Mouse (Mus musculus): Measurements from ENCODE around the gene A930033H14Rik. TPM values are rescaled to one million over a fixed set of nuclear protein-coding genes. Genes with fewer than 3 reads are reported as not detected.

Gene A930033H14Rik
- polyA plus RNA-seq, 1 experiment from 2014 or later, result 0.87 TPM

GRCm38 (mm10) chr10:69247311-69248033 lies 34.6 kb upstream of the A930033H14Rik start:
- WGBS (ENCODE audit: missing documents), result 70% methylated on average over 6 of the region's 7 CpGs
- Histone ChIP-seq H3K79me2 (ENCODE audit: inconsistent target) (no peaks in the 10 kb centered on the region), H3K4me3 (ENCODE audit: inconsistent target) (no peak overlapping the region), H3K36me3 (ENCODE audit: inconsistent target) (no peaks in the 10 kb centered on the region), H3K27ac (no peak overlapping the region; the same call in 1 of the 2 replicates)

- 26% methylated on average over 3 of the region's 3 CpGs for WGBS (ENCODE audit: missing documents)
- Histone ChIP-seq H3K27ac (no peak overlapping the region), H3K36me3 (ENCODE audit: inconsistent target) (no peaks in the 10 kb centered on the region), H3K79me2 (ENCODE audit: inconsistent target) (no peaks in the 10 kb centered on the region), H3K4me3 (ENCODE audit: inconsistent target) (no peak overlapping the region)
Observed at GRCm38 (mm10) chr10:69246762-69247161, 33.9 kb upstream of the A930033H14Rik start.

GRCm38 (mm10) chr10:69245906-69246668 lies 33.2 kb upstream of the A930033H14Rik start:
- no peak overlapping the region for H3K27ac ChIP-seq
- H3K36me3 ChIP-seq (ENCODE audit: inconsistent target), result no peaks in the 10 kb centered on the region
- H3K4me3 ChIP-seq (ENCODE audit: inconsistent target), result no peak overlapping the region
- H3K79me2 ChIP-seq (ENCODE audit: inconsistent target), result no peaks in the 10 kb centered on the region
- WGBS (ENCODE audit: missing documents), result 84% methylated on average over 10 of the region's 10 CpGs

DNA sequence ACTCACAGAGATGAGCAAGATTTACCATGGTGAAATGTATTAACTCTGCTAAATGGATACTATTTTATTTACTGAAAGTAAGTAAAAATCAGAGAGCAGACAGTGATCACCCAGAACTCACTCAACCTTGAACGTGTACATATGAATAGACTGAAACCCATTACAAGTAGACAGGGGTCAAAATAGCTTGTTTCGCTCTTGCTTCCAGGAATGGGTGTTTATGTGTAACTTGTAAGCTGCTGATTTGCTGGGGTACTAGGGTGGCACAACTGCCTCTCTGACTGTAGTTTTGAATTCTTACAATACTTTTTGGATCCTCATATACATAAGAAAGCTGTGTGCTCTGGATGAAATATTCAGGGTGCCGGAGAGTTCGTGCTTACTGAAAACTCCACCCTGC lies 32.3 kb upstream of the A930033H14Rik start:
- Histone ChIP-seq H3K79me2 (ENCODE audit: inconsistent target) (no peaks in the 10 kb centered on the region), H3K4me3 (ENCODE audit: inconsistent target) (no peak overlapping the region), H3K27ac (no peak overlapping the region), H3K36me3 (ENCODE audit: inconsistent target) (no peaks in the 10 kb centered on the region)
- 95% methylated on average over 4 of the region's 4 CpGs for WGBS (ENCODE audit: missing documents)

DNA sequence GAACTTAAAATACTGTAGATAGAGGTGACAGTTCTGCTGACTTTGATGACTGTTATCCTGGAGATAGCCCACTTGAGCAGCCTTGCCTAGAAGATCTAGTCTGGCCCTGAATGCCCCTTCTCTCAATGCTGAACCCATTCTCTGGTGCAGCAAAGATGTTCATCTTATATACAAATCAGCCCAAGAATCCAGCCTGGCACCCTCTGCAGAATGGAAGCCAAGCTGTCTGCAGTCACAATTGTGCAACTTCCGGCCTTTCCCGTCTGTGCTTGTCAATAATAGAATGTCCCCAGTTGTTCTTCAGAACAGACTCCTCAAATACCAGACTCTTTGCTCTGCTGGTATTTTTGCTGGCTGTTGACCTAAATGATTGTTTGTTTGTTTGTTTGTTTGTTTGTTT lies 27.6 kb upstream of the A930033H14Rik start:
- Histone ChIP-seq H3K4me3 (ENCODE audit: inconsistent target) (no peak overlapping the region), H3K36me3 (ENCODE audit: inconsistent target) (no peaks in the 10 kb centered on the region), H3K79me2 (ENCODE audit: inconsistent target) (no peaks in the 10 kb centered on the region; the same call in 1 of the 2 replicates), H3K27ac (no peak overlapping the region)
- 37% methylated on average over 2 of the region's 2 CpGs for WGBS (ENCODE audit: missing documents)

- no peak overlapping the region for H3K4me3 ChIP-seq (ENCODE audit: inconsistent target)
- H3K27ac ChIP-seq, result no peak overlapping the region
- H3K36me3 ChIP-seq (ENCODE audit: inconsistent target), result no peaks in the 10 kb centered on the region
- H3K79me2 ChIP-seq (ENCODE audit: inconsistent target), result no peaks in the 10 kb centered on the region; the same call in 1 of the 2 replicates
- WGBS (ENCODE audit: missing documents), result 94% methylated on average over 6 of the region's 6 CpGs
Observed at GRCm38 (mm10) chr10:69238311-69238710, 25.4 kb upstream of the A930033H14Rik start.

GRCm38 (mm10) chr10:69237781-69238180 lies 24.9 kb upstream of the A930033H14Rik start:
- WGBS (ENCODE audit: missing documents), result 94% methylated on average over 9 of the region's 9 CpGs
- H3K36me3 ChIP-seq (ENCODE audit: inconsistent target), result no peaks in the 10 kb centered on the region
- no peak overlapping the region for H3K27ac ChIP-seq

DNA sequence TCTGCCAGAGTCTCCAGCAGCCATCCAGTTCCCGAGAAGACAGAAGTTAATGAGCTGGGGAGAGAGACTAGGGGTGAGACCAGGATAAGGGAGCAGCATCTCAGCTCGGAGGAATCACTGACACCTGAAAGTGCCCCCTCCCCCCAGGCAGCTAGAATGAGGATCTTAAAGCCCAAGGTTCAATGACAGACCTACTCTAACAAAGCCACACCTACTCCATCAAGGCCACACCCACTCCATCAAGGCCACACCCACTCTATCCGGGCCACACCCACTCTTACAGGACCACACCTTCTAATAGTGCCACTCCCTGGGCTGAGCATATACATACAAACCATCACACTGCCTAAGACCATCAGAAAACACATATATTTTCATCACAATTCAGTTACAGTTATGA lies 24.3 kb upstream of the A930033H14Rik start:
- WGBS (ENCODE audit: missing documents), result 89% methylated on average over 3 of the region's 3 CpGs
- no peak overlapping the region for H3K4me3 ChIP-seq (ENCODE audit: inconsistent target)
- no peaks in the 10 kb centered on the region; the same call in 1 of the 2 replicates for H3K79me2 ChIP-seq (ENCODE audit: inconsistent target)
- H3K27ac ChIP-seq, result no peak overlapping the region
- H3K36me3 ChIP-seq (ENCODE audit: inconsistent target), result no peaks in the 10 kb centered on the region

More at GRCm38 (mm10) chr10:69237781-69238180, 24.9 kb upstream of the A930033H14Rik start:
- no peak overlapping the region for H3K4me3 ChIP-seq (ENCODE audit: inconsistent target)
- no peaks in the 10 kb centered on the region; the same call in 1 of the 2 replicates for H3K79me2 ChIP-seq (ENCODE audit: inconsistent target)

DNA sequence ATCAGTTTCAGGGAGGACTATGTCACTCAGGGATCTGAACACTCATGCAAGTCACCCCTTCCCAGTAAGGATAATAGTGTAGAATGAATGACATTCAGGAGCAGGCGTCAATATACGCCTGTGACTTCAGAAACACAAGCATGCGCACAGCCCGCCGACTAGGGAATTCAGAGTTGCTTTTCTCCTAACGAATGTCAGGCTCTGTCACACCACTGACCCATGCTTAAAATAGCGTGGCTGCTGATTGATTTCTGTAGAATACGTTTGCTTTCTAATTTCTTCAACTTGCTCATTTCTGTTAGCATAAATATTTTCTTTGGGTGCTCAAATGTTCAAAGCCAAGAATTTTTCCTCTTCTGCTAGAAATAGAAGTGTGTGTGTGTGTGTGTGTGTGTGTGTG lies 13.1 kb upstream of the A930033H14Rik start:
- WGBS (ENCODE audit: missing documents), result 93% methylated on average over 8 of the region's 8 CpGs
- Histone ChIP-seq H3K27ac (no peak overlapping the region), H3K4me3 (ENCODE audit: inconsistent target) (no peak overlapping the region), H3K79me2 (ENCODE audit: inconsistent target) (no peaks in the 10 kb centered on the region), H3K36me3 (ENCODE audit: inconsistent target) (no peaks in the 10 kb centered on the region)

DNA sequence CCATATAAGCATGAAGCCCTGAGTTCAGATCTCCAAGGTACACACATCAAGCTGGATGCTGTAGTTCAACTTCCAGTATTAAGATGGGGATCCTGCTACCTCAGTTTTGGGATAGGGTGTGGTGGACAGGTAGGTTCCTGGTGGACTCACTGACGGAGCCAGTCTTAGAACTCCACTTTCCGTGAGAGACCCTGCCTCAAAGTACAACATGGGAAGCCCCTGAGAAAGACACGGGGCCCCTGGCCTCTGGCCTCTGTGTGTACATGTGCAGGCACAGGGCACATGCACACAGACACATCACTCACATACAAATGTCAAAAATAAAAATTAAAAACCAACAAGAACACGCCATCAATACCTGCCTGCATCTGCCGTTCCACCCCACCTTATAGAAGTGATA lies 12.6 kb upstream of the A930033H14Rik start:
- Histone ChIP-seq H3K79me2 (ENCODE audit: inconsistent target) (no peaks in the 10 kb centered on the region), H3K27ac (no peak overlapping the region), H3K36me3 (ENCODE audit: inconsistent target) (no peaks in the 10 kb centered on the region), H3K4me3 (ENCODE audit: inconsistent target) (no peak overlapping the region)
- 93% methylated on average over 5 of the region's 5 CpGs for WGBS (ENCODE audit: missing documents)

DNA sequence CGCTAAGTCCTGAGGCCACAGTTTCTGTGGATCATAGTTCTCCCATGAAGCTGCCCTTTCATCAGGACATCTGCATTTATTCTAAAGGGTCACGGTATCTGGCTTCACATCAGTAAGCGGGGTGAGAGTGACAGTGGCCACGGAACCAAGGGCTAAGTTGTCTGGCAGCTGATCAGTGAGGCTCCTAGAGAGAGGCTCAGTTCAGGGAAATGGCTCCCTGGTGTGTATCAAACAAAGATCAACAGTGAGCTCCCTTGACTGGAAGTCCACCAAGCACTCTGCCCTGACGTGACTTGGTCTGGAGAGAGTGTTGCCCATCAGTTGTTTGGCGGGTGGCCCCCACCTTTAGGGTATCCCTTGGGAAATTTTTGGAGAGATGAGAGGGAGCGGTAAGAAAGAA lies 11.4 kb upstream of the A930033H14Rik start:
- no peak overlapping the region for H3K4me3 ChIP-seq (ENCODE audit: inconsistent target)
- WGBS (ENCODE audit: missing documents), result 93% methylated on average over 7 of the region's 7 CpGs
- no peaks in the 10 kb centered on the region for H3K79me2 ChIP-seq (ENCODE audit: inconsistent target)
- H3K27ac ChIP-seq, result no peak overlapping the region
- no peaks in the 10 kb centered on the region for H3K36me3 ChIP-seq (ENCODE audit: inconsistent target)

DNA sequence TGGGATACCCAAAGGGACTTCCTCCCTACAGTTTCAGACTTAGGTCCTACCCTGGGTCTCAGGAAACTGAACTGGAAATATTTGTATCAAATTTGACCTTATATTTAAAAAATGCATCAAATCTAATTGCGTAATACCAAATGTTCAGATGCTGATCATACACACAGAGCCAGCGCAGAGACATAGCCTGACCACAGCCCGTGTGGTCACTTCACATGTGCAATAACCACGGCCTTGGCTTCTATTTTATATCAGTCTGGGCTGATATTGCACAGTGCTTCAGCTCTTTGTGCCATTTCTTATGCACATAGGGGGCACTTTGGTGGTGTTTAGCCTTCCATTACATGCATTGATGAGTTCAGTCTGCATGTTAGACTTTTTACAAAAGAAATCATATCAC lies 10.3 kb upstream of the A930033H14Rik start:
- Histone ChIP-seq H3K36me3 (ENCODE audit: inconsistent target) (no peaks in the 10 kb centered on the region), H3K79me2 (ENCODE audit: inconsistent target) (no peaks in the 10 kb centered on the region), H3K27ac (no peak overlapping the region), H3K4me3 (ENCODE audit: inconsistent target) (no peak overlapping the region)
- 70% methylated on average over 4 of the region's 4 CpGs for WGBS (ENCODE audit: missing documents)

- H3K27ac ChIP-seq, result no peak overlapping the region
- no peaks in the 10 kb centered on the region for H3K79me2 ChIP-seq (ENCODE audit: inconsistent target)
- no peaks in the 10 kb centered on the region for H3K36me3 ChIP-seq (ENCODE audit: inconsistent target)
- H3K4me3 ChIP-seq (ENCODE audit: inconsistent target), result no peak overlapping the region
- 18% methylated on average over 3 of the region's 3 CpGs for WGBS (ENCODE audit: missing documents)
Observed at GRCm38 (mm10) chr10:69221955-69222354, 9.1 kb upstream of the A930033H14Rik start.

GRCm38 (mm10) chr10:69221148-69221547 lies 8.2 kb upstream of the A930033H14Rik start:
- Histone ChIP-seq H3K36me3 (ENCODE audit: inconsistent target) (no peaks in the 10 kb centered on the region), H3K27ac (no peak overlapping the region), H3K4me3 (ENCODE audit: inconsistent target) (no peak overlapping the region), H3K79me2 (ENCODE audit: inconsistent target) (no peaks in the 10 kb centered on the region)
- 97% methylated on average over 9 of the region's 9 CpGs for WGBS (ENCODE audit: missing documents)

DNA sequence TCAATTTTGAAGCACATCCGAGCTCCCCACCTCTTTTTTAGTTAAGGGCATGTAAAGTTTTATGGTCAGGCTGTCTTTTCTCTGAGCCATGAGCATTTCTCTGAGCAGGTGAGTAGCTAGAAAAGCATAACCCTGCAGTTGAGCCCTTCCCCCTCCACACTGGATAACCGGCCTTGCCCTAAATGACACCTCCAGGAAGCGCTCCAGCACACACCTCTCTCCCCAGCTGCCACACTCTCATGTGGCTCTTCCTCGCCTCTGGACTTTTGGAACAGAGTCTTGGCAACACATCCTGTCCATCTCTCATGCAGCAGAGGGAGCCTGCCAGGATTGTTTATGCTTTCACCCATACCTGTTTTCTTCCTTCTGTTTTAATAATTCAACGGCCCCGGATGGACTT lies 7.4 kb upstream of the A930033H14Rik start:
- 85% methylated on average over 6 of the region's 6 CpGs for WGBS (ENCODE audit: missing documents)

More for the DNA sequence above, 7.4 kb upstream of the A930033H14Rik start:
- Histone ChIP-seq H3K79me2 (ENCODE audit: inconsistent target) (no peaks in the 10 kb centered on the region), H3K4me3 (ENCODE audit: inconsistent target) (no peak overlapping the region), H3K27ac (no peak overlapping the region), H3K36me3 (ENCODE audit: inconsistent target) (no peaks in the 10 kb centered on the region)

All from macrophage (primary cell).